Mouse (Mus musculus): ENCODE results near the gene Sel1l2. TPM values are rescaled to one million over a fixed set of nuclear protein-coding genes. Genes with fewer than 3 reads are reported as not detected.

Gene Sel1l2
- not detected in 2 replicates for polyA plus RNA-seq (2012)

DNA sequence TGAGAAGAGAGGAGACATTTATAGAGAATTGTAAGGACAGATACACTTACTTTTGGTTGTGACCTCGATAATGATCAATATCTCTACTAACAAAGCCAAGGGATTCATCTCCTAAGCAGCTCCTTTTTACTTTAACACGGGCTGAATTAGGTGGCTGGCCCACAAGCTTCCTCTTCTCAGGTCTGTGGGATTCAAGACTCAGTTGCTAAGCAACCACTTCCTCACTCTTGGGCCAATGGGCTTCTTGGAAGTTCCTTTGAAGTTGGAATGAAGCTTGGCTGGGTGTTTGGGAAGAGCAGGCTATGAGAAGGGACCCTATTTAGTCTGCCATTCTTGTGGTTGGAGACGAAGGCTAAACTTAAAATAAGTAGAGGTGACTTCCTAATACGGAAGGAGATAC is at the start of gene Sel1l2:
TSS of gene Sel1l2 (minus strand) at position 182 of the 400 bp plus-strand sequence.

DNA sequence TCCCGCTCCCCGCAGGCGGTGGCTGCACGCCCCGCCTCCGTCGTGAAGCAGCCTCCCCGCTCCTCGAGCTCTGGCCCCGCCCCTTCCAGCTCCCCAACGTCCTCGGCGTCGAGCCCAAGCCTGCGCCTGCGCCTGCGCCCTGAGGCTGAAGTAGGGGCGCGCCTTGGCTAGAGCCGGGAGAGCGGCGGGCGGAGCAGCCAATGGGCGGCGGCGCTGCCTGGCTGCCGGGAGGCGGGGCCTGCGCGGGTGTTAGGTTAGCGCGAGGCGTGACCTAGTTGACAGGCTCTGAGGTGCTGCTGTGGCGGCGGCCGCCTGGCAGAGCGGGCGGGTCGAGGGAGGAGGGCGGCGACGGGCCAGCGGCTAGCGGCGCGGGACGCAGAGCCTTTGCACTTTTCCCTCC is 5.7 kb upstream of the Sel1l2 start, which contains the start of gene Macrod2:
TSS of gene Macrod2 (plus strand) at position 131 of the 400 bp plus-strand sequence.

Other genes starting within 250 kb of the Sel1l2 start
- gene Gm17374, start 237.7 kb downstream of the Sel1l2 start, polyA plus RNA-seq (2012) = not detected in 2 replicates
- gene Esf1, start 219.1 kb downstream of the Sel1l2 start, polyA plus RNA-seq (2012) = 1.7 and 3.1 TPM in 2 replicates
- 20.7 and 22.1 TPM in 2 replicates for gene Ndufaf5, start 219.1 kb downstream of the Sel1l2 start, polyA plus RNA-seq (2012)
- 19.8 and 19.9 TPM in 2 replicates for gene Macrod2, start 5.6 kb upstream of the Sel1l2 start, polyA plus RNA-seq (2012)

All from megakaryocyte-erythroid progenitor cell, adult 5 weeks (primary cell).